Mouse (Mus musculus) MEL (cell line): ENCODE measurements around the gene Ntng1. TPM values are rescaled to one million over a fixed set of nuclear protein-coding genes. Genes with fewer than 3 reads are reported as not detected.

Experiments used
- DNase-seq: peaks from one replicate; pipeline ENCODE4 v3.0.0; 2011; ENCODE audit warnings: low read depth, low spot score
- H3K27ac ChIP-seq: 2 replicates; pipeline ENCODE4 v1.5.1; 2012; ENCODE audit warnings: low read depth, mild to moderate bottlenecking, control low read depth, low read length, moderate library complexity; ENCODE audit not compliant: control insufficient read depth
- H3K27me3 ChIP-seq, 2 experiments: fragments of 150-350 bp in 1 of 2; sonication (generic) in 1 of 2; 2 replicates each; pipeline ENCODE4 v1.6.1; 2012; ENCODE audit warnings: low read length in 2 of 2, mild to moderate bottlenecking in 2 of 2, improper control_type of control experiment in 1 of 2, moderate library complexity in 1 of 2; ENCODE audit not compliant: insufficient read depth in 2 of 2, control insufficient read depth in 1 of 2
- H3K36me3 ChIP-seq, 2 experiments: 2 replicates each; pipeline ENCODE4 v1.6.1; 2012 to 2014; ENCODE audit warnings: low read length in 2 of 2, improper control_type of control experiment in 1 of 2, inconsistent platforms in 1 of 2, mild to moderate bottlenecking in 1 of 2; ENCODE audit not compliant: insufficient read depth in 2 of 2, control insufficient read depth in 1 of 2
- H3K4me1 ChIP-seq, 2 experiments: fragments of 150-350 bp in 1 of 2; sonication (generic) in 1 of 2; 2 replicates each; pipeline ENCODE4 v1.6.1; 2012; ENCODE audit warnings: low read length in 2 of 2, improper control_type of control experiment in 1 of 2, mild to moderate bottlenecking in 1 of 2; ENCODE audit not compliant: insufficient read depth in 2 of 2, control insufficient read depth in 1 of 2
- H3K4me3 ChIP-seq, 2 experiments: fragments of 150-350 bp in 1 of 2; sonication (generic) in 1 of 2; 2 replicates each; pipeline ENCODE4 v1.5.1; 2012; ENCODE audit warnings: low read depth in 2 of 2, low read length in 2 of 2, mild to moderate bottlenecking in 2 of 2, moderate library complexity in 2 of 2, control low read depth in 1 of 2, improper control_type of control experiment in 1 of 2; ENCODE audit not compliant: control insufficient read depth in 1 of 2, insufficient read depth in 1 of 2
- H3K79me2 ChIP-seq: 2 replicates; pipeline ENCODE4 v1.6.1; 2012; ENCODE audit warnings: mild to moderate bottlenecking, low read length, moderate library complexity; ENCODE audit not compliant: control insufficient read depth, poor library complexity, insufficient read depth
- H3K9ac ChIP-seq: 2 replicates; pipeline ENCODE4 v1.6.1; 2012; ENCODE audit warnings: low read depth, mild to moderate bottlenecking, control low read depth, low read length, moderate library complexity; ENCODE audit not compliant: control insufficient read depth, poor library complexity, severe bottlenecking
- H3K9me3 ChIP-seq: fragments of 150-350 bp; sonication (generic); replicated peaks from 2 replicates; pipeline ENCODE4 v1.6.1; 2012; ENCODE audit warnings: mild to moderate bottlenecking, low read length, improper control_type of control experiment, moderate library complexity; ENCODE audit not compliant: insufficient read depth
- CHD1 ChIP-seq: IDR thresholded peaks from 2 replicates; pipeline ENCODE4 v1.6.1; 2012; ENCODE audit warnings: low read depth, mild to moderate bottlenecking, inconsistent platforms, low read length, improper control_type of control experiment
- CTCF ChIP-seq, 3 experiments: IDR thresholded peaks in 2 of 3; conservative IDR thresholded peaks in 1 of 3; 2 replicates each; pipeline ENCODE4 v1.5.1; 2011 to 2012; ENCODE audit warnings: low read length in 3 of 3, low read depth in 2 of 3, mild to moderate bottlenecking in 2 of 3, improper control_type of control experiment in 1 of 3, inconsistent platforms in 1 of 3, mixed read lengths in 1 of 3, moderate library complexity in 1 of 3; ENCODE audit not compliant: control insufficient read depth in 1 of 3, insufficient read depth in 1 of 3, poor library complexity in 1 of 3, severe bottlenecking in 1 of 3
- ETS1 ChIP-seq: IDR thresholded peaks from 2 replicates; pipeline ENCODE4 v1.6.1; 2012; ENCODE audit warnings: low read depth, mild to moderate bottlenecking, inconsistent platforms, low read length, improper control_type of control experiment, moderate library complexity
- GABPA ChIP-seq: IDR thresholded peaks from 2 replicates; pipeline ENCODE4 v1.6.1; 2012; ENCODE audit warnings: low read depth, mild to moderate bottlenecking, inconsistent platforms, low read length, improper control_type of control experiment, moderate library complexity
- GATA1 ChIP-seq: IDR thresholded peaks from 2 replicates; pipeline ENCODE4 v1.6.1; 2011; ENCODE audit warnings: low read depth, low read length, improper control_type of control experiment
- HCFC1 ChIP-seq: IDR thresholded peaks from 2 replicates; pipeline ENCODE4 v1.6.1; 2012; ENCODE audit warnings: low read depth, mild to moderate bottlenecking, inconsistent platforms, low read length, improper control_type of control experiment, moderate library complexity
- JUND ChIP-seq: IDR thresholded peaks from 2 replicates; pipeline ENCODE4 v1.6.1; 2011; ENCODE audit warnings: low read depth, mild to moderate bottlenecking, improper control_type of control experiment, low read length
- KAT2A ChIP-seq: conservative IDR thresholded peaks from 2 replicates; pipeline ENCODE4 v1.6.1; 2012; ENCODE audit warnings: low read depth, low read length, improper control_type of control experiment, inconsistent platforms
- MAFK ChIP-seq: IDR thresholded peaks from 2 replicates; pipeline ENCODE4 v1.6.1; 2011; ENCODE audit warnings: low read depth, mild to moderate bottlenecking, low read length, improper control_type of control experiment, borderline replicate concordance
- MAX ChIP-seq: IDR thresholded peaks from 2 replicates; pipeline ENCODE4 v1.6.1; 2011; ENCODE audit warnings: low read length, improper control_type of control experiment
- MAZ ChIP-seq: IDR thresholded peaks from 2 replicates; pipeline ENCODE4 v1.6.1; 2012; ENCODE audit warnings: low read depth, mild to moderate bottlenecking, inconsistent platforms, low read length, improper control_type of control experiment
- MEF2A ChIP-seq: IDR thresholded peaks from 2 replicates; pipeline ENCODE4 v1.6.1; 2014; ENCODE audit warnings: low read depth, mild to moderate bottlenecking, inconsistent platforms, low read length, improper control_type of control experiment; ENCODE audit not compliant: poor library complexity, insufficient replicate concordance, severe bottlenecking; ENCODE audit errors: extremely low read depth
- MYB ChIP-seq: IDR thresholded peaks from 2 replicates; pipeline ENCODE4 v1.6.1; 2011; ENCODE audit warnings: mild to moderate bottlenecking, low read depth, low read length, improper control_type of control experiment
- NRF1 ChIP-seq: IDR thresholded peaks from 2 replicates; pipeline ENCODE4 v1.6.1; 2014; ENCODE audit warnings: low read depth, mild to moderate bottlenecking, inconsistent platforms, low read length, improper control_type of control experiment, moderate library complexity; ENCODE audit not compliant: poor library complexity, insufficient read depth, severe bottlenecking
- POLR2A ChIP-seq, 2 experiments: IDR thresholded peaks; 2 replicates each; pipeline ENCODE4 v1.6.1; 2011 to 2012; ENCODE audit warnings: low read length in 2 of 2, mild to moderate bottlenecking in 2 of 2, control low read depth in 1 of 2, improper control_type of control experiment in 1 of 2, low read depth in 1 of 2, moderate library complexity in 1 of 2; ENCODE audit not compliant: control insufficient read depth in 1 of 2, insufficient read depth in 1 of 2, poor library complexity in 1 of 2
- POLR2AphosphoS2 ChIP-seq: IDR thresholded peaks from 2 replicates; pipeline ENCODE4 v1.6.1; 2011; ENCODE audit warnings: low read length, improper control_type of control experiment
- POLR2AphosphoS5 ChIP-seq: IDR thresholded peaks from 2 replicates; pipeline ENCODE4 v1.6.1; 2012; ENCODE audit warnings: low read depth, borderline replicate concordance, mild to moderate bottlenecking, inconsistent platforms, low read length, moderate library complexity, mixed read lengths
- RCOR1 ChIP-seq: IDR thresholded peaks from 2 replicates; pipeline ENCODE4 v1.6.1; 2012; ENCODE audit warnings: low read depth, mild to moderate bottlenecking, inconsistent platforms, low read length, improper control_type of control experiment
- SIN3A ChIP-seq: IDR thresholded peaks from 2 replicates; pipeline ENCODE4 v1.6.1; 2012; ENCODE audit warnings: low read length, improper control_type of control experiment, inconsistent platforms
- SMC3 ChIP-seq: IDR thresholded peaks from 2 replicates; pipeline ENCODE4 v1.6.1; 2011; ENCODE audit warnings: low read depth, low read length, improper control_type of control experiment
- TBP ChIP-seq: IDR thresholded peaks from 2 replicates; pipeline ENCODE4 v1.8.0; 2011; ENCODE audit warnings: low read depth, low read length, improper control_type of control experiment
- USF1 ChIP-seq: IDR thresholded peaks from 2 replicates; pipeline ENCODE4 v1.6.1; 2014; ENCODE audit warnings: low read depth, mild to moderate bottlenecking, inconsistent platforms, low read length, improper control_type of control experiment, moderate library complexity
- ZC3H11A ChIP-seq: IDR thresholded peaks from 2 replicates; pipeline ENCODE4 v1.6.1; 2012; ENCODE audit warnings: low read depth, mild to moderate bottlenecking, inconsistent platforms, low read length, improper control_type of control experiment
- ZKSCAN1 ChIP-seq: IDR thresholded peaks from 2 replicates; pipeline ENCODE4 v1.6.1; 2012; ENCODE audit warnings: low read depth, mild to moderate bottlenecking, inconsistent platforms, low read length, improper control_type of control experiment, moderate library complexity
- polyA plus RNA-seq, 2 experiments: library from polyadenylated mRNA; stranded (reverse) in 1 of 2; unstranded in 1 of 2; fragments of >175 nt in 1 of 2; fragments of >200 nt in 1 of 2; gene quantifications; 2 replicates each; pipeline versions ENCODE4 v1.2.1 to v1.2.4; 2012; ENCODE audit warnings: low replicate concordance in 2 of 2, low read depth in 1 of 2; ENCODE audit not compliant: insufficient read length in 2 of 2, insufficient read depth in 1 of 2, missing spikeins in 1 of 2
- total RNA-seq: library from RNA; depleted of rRNA; stranded (reverse); fragments of 300-350 nt; gene quantifications from 2 replicates; pipeline ENCODE4 v1.2.3, GENCODE M21; 2012

The Ntng1 gene
- total and polyA plus RNA-seq, 3 experiments = not detected

DNA sequence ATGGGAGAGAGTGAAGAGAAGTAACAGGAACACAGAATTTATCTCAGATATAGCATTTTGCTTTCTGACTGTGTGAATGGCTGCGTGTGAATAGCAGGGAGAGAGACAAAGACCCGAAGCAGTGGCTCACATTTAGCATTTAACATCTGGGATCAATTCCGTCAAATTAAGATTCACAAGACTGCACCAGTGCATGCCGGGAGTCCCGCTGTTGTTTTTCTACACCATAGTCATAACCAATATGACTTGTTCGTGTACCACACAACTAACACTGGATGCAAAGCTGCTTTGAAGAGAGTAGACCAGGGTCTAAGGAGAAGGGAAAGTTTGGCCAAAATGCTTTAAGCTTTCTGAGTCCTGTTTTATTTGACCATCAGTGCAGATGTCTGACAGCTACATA, 95.7 kb downstream of the Ntng1 start:
- Histone ChIP-seq H3K4me1 (no peaks in the 10 kb centered on the region), H3K9ac (no peak overlapping the region), H3K4me3 (no peak overlapping the region), H3K27ac (no peak overlapping the region), H3K9me3 (no peaks in the 10 kb centered on the region), H3K27me3 (no peaks in the 10 kb centered on the region), H3K36me3 (no peaks in the 10 kb centered on the region), H3K79me2 (no peaks in the 10 kb centered on the region)
- no peak for DNase-seq
- TF ChIP-seq MAZ (no peak), CTCF (IDR thresholded peaks at IDR 0.05 in 2 of 3, conservative IDR thresholded peaks at IDR 0.05 in 1 of 3; ENCODE audit: control insufficient read depth in 1 of 3, insufficient read depth in 1 of 3, low read depth in 2 of 3, low read length in 3 of 3, poor library complexity in 1 of 3, severe bottlenecking in 1 of 3) (no peak), HCFC1 (no peak), GABPA (no peak), MYB (no peak), KAT2A (no peak), USF1 (no peak), RCOR1 (no peak), NRF1 (no peak), MAX (no peak), ZC3H11A (no peak), POLR2AphosphoS2 (no peak), CHD1 (no peak), GATA1 (no peak), MAFK (no peak), MEF2A (no peak), TBP (no peak), POLR2A (IDR thresholded peaks at IDR 0.05; ENCODE audit: control insufficient read depth in 1 of 2, insufficient read depth in 1 of 2, low read depth in 1 of 2, low read length in 2 of 2, poor library complexity in 1 of 2) (no peak), ETS1 (no peak)

- H3K36me3 ChIP-seq = no peaks in the 10 kb centered on the region
- H3K9ac ChIP-seq = no peak overlapping the region
- no peak overlapping the region for H3K4me3 ChIP-seq
- H3K9me3 ChIP-seq = no peaks in the 10 kb centered on the region
- no peaks in the 10 kb centered on the region for H3K27me3 ChIP-seq
- no peak overlapping the region for H3K27ac ChIP-seq
- no peak for DNase-seq
- no peaks in the 10 kb centered on the region for H3K4me1 ChIP-seq
- H3K79me2 ChIP-seq = no peaks in the 10 kb centered on the region
- no peak for TF ChIP-seq TBP
- TF ChIP-seq SIN3A = no peak
- no peak for TF ChIP-seq MAFK
- no peak for TF ChIP-seq JUND
- no peak for TF ChIP-seq SMC3
- no peak for TF ChIP-seq POLR2AphosphoS2
- TF ChIP-seq POLR2AphosphoS5 = no peak
- TF ChIP-seq ZKSCAN1 = no peak
- TF ChIP-seq, all 39 proteins: peak for 0
Measured at GRCm38 (mm10) chr3:110046750-110047149, 97.1 kb downstream of the Ntng1 start.
